Mouse (Mus musculus): ENCODE results near the gene Nckipsd. TPM values are rescaled to one million over a fixed set of nuclear protein-coding genes. Genes with fewer than 3 reads are reported as not detected.

The Nckipsd gene
- polyA plus RNA-seq, 1 experiment, result 1.4 TPM

DNA sequence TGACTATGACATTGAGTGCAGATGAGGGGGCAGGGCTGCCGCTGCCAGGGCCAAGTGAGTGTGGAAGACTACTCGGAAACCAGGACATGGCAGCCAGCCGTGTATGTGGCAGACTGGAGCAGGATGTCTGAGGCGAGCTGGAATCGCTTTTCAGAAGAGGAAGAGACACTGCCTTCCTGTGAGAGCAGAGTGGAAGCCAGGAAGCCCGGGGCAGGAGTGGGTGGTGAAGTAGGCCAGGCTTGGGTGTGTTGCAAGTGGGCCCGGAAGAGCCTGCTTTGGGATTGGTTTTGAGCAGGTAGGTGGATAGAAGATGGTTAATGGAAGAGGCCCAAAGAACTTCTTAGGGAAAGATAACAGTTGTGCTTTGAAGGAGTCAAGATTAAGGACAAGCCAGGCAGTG lies 7.4 kb downstream of the Nckipsd start:
- TF ChIP-seq FLI1 (IDR thresholded peaks at IDR 0.05; ENCODE audit: low read length), result no peak
- TF ChIP-seq GATA1 (IDR thresholded peaks at IDR 0.05; ENCODE audit: borderline replicate concordance, low read length), result no peak
- Histone ChIP-seq H3K27me3 (replicated peaks) (peaks cover 10% of the 10 kb centered on the region), H3K9me3 (no peaks in the 10 kb centered on the region), H3K4me3 (replicated peaks) (no peak overlapping the region), H3K36me3 (replicated peaks; ENCODE audit: low read length) (peaks cover 37% of the 10 kb centered on the region), H3K4me1 (peaks cover 12% of the 10 kb centered on the region; the same call in 1 of the 2 replicates)

DNA sequence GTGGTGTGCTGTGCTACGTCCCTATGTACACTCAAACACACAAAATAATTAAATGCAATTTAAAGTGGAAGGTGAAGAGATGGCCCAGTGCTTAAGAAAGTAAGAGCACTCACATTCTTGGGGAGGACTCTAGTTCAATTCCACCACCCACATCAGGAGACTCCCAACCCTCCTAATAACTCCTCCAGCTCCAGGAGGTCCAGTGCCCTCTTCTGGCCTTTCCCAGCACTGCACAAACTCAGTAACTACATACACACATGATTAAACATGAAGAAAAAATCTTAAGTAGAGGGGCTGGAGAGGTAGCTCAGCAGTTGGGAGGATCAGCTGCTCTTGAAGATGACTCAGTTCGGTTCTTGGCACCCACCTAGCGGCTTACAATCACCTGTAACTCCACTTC lies 11.3 kb downstream of the Nckipsd start:
- no peak for TF ChIP-seq GATA1 (IDR thresholded peaks at IDR 0.05; ENCODE audit: borderline replicate concordance, low read length)
- no peak for TF ChIP-seq FLI1 (IDR thresholded peaks at IDR 0.05; ENCODE audit: low read length)
- H3K9me3 ChIP-seq, result peaks cover 8% of the 10 kb centered on the region
- peaks cover 12% of the 10 kb centered on the region for H3K36me3 ChIP-seq (replicated peaks; ENCODE audit: low read length)
- H3K27me3 ChIP-seq (replicated peaks), result peaks cover 33% of the 10 kb centered on the region
- H3K4me3 ChIP-seq (replicated peaks), result no peak overlapping the region
- peaks cover 10% of the 10 kb centered on the region; the same call in 1 of the 2 replicates for H3K4me1 ChIP-seq

DNA sequence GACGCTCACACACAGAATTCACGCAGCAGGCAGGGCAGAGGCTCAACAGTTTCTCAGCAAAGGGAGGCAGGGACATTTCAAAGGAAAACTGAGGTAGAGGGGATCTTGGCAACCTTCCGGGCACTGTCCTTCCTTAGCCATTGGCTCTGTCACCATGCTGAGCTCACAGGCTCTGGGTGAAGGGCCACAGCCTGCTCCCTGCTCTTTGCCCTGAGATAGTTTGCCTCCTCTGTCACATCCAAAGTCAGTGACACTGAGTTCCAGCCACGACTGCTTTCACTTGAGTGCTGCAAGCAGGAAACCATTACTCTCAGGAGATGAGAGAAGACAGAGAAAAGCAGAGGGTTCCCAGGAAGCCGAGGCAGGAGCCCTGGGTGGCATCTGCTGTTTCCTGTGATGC lies 11.9 kb downstream of the Nckipsd start:
- H3K27me3 ChIP-seq (replicated peaks), result peaks cover 39% of the 10 kb centered on the region
- H3K4me1 ChIP-seq, result peaks cover 10% of the 10 kb centered on the region; the same call in 1 of the 2 replicates
- peaks cover 6% of the 10 kb centered on the region for H3K36me3 ChIP-seq (replicated peaks; ENCODE audit: low read length)
- H3K4me3 ChIP-seq (replicated peaks), result no peak overlapping the region
- TF ChIP-seq FLI1 (IDR thresholded peaks at IDR 0.05; ENCODE audit: low read length) (no peak), GATA1 (IDR thresholded peaks at IDR 0.05; ENCODE audit: borderline replicate concordance, low read length) (no peak)
- H3K9me3 ChIP-seq, result peaks cover 13% of the 10 kb centered on the region

DNA sequence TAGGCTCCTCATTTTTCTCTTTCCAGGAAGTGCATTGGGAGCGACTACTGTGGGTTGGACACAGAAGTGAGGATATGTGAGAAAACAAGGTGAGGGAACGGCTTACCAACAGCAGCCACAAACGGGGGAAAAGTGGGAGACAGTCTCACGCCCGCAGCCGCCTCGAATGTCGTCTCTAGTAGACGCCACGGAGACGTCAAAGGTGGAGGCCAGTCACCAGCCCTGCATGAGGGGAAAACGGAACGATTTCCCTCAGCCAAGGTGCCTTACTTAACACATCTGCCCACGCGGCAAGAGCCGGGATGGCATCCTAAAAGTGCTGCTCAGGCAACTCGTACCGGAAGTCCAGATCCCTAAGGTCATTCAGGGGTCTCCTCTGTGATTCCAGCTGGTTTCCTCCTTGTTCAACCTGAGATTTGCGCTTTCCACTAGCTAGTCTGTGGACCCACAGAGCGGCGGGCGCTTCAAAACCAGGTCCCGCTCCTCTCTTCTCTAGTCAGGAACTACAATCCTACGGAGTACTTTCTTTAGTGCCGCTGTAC lies 16.0 kb downstream of the Nckipsd start:
- peaks cover 32% of the 10 kb centered on the region for H3K4me1 ChIP-seq

DNA sequence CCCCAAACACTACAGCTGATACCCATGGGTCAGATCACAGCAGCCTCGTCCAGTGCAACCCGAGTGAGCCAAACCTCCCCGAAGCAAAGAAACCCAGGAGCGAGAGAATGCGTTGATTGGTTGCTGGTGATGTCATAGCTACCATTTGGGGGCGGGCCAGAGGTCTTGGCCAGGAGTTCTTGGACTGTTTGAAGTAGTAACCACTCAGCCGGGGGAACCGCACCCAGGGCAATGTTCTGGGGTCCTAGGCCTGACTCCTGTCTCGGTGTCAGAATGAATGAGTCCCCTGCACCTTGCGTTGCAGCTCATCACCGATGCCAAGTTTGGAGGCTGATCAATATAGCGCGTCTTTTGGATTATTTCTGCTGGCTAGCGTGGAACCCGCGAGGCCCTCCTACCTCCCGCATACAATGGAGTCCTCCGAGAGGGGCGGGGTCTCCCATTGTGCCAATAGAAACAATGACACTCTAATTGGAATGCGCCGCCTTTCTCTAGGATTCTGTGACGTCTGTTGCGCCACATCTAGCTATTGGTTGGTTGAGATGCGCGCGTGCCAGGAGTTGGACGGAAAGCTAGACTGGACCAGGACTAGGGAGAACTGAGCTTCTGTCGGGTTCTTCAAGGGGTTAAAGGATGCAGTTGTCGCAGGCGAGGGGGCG lies 16.7 kb downstream of the Nckipsd start:
- Histone ChIP-seq H3K36me3 (replicated peaks; ENCODE audit: low read length) (no peaks in the 10 kb centered on the region), H3K27me3 (replicated peaks) (peaks cover 87% of the 10 kb centered on the region), H3K4me1 (peaks cover 32% of the 10 kb centered on the region), H3K9me3 (peaks cover 28% of the 10 kb centered on the region), H3K4me3 (replicated peaks) (no peak overlapping the region)
- no peak for TF ChIP-seq FLI1 (IDR thresholded peaks at IDR 0.05; ENCODE audit: low read length)
- no peak for TF ChIP-seq GATA1 (IDR thresholded peaks at IDR 0.05; ENCODE audit: borderline replicate concordance, low read length)

More for the DNA sequence above, 16.0 kb downstream of the Nckipsd start:
- Histone ChIP-seq H3K36me3 (replicated peaks; ENCODE audit: low read length) (no peaks in the 10 kb centered on the region), H3K4me3 (replicated peaks) (no peak overlapping the region), H3K27me3 (replicated peaks) (peaks cover 80% of the 10 kb centered on the region), H3K9me3 (peaks cover 28% of the 10 kb centered on the region)
- TF ChIP-seq FLI1 (IDR thresholded peaks at IDR 0.05; ENCODE audit: low read length) (no peak), GATA1 (IDR thresholded peaks at IDR 0.05; ENCODE audit: borderline replicate concordance, low read length) (no peak)

DNA sequence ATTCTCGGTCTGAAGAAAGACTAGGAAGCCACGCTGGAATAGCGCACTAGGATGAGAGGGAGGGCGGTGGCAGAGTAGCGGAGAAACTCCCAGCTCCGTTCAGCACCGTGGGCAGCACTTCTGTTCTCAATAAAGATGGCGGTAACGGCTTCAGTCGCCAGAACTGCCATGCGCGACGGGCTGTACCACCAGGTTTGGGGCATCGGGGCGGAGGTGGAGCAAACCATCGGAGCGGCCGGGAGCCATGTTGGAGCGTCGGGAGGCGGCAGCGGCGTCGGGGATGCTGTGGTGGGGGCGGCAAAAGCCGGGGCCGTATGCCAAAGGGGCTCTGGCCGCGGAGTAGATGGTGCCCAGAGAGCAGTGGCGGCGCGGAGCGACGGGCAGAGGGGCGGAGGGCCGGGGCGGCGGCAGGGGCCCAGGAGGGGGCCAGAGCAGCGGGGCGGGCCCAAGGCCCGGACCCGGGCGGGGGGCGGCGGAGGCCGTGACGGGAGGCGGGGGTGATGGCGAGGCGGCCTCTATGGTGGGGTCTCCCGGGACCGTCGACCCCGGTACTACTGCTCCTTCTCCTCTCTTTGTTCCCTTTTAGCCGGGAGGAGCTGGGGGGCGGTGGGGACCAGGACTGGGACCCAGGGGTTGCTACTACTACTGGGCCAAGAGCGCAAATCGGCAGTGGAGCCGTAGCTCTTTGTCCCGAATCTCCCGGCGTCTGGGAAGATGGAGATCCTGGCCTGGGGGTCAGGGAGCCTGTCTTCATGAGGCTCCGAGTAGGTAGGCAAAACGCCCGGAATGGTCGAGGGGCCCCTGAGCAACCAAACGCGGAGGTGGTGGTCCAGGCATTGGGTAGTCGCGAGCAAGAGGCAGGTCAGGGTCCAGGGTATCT lies 17.9 kb downstream of the Nckipsd start, which contains the start of gene Celsr3:
Celsr3 (plus strand) TSS at position 501 of the 880 bp plus-strand sequence.
- TF ChIP-seq FLI1 (IDR thresholded peaks at IDR 0.05; ENCODE audit: low read length) (no peak), GATA1 (IDR thresholded peaks at IDR 0.05; ENCODE audit: borderline replicate concordance, low read length) (no peak)
- Histone ChIP-seq H3K4me1 (peaks cover 28% of the 10 kb centered on the region), H3K4me3 (replicated peaks) (peak within 1 kb of the TSS; percentile 90), H3K27me3 (replicated peaks) (peaks cover 90% of the 10 kb centered on the region), H3K9me3 (peaks cover 28% of the 10 kb centered on the region), H3K36me3 (replicated peaks; ENCODE audit: low read length) (no peaks in the 10 kb centered on the region)

DNA sequence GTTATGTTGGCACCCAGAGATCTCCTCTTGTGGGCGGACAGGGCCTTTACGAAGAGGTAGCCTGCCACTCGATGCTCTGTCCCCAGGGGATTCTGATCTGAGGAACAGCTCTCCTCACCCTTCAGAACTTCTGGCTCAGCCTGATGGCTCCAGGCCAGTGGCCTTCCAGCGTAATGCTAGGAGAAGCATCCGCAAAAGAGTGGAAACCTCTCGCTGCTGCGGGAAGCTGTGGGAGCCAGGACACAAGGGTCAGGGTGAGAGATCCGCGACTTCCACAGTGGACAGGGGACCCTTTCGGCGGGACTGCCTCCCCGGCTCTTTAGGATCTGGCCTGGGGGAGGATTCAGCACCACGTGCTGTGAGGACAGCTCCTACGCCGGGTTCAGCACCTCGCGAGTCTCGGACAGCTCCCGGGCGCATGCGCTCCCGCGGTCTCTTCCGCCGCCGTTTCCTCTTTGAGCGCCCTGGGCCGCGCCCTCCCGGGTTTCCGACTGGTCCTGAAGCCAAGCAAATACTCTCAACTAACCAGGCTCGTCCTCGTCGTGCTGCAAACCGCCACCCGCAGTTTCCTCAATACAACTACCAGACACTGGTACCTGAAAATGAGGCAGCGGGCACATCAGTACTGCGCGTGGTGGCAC lies 18.7 kb downstream of the Nckipsd start:
- no peak for TF ChIP-seq FLI1 (IDR thresholded peaks at IDR 0.05; ENCODE audit: low read length)
- TF ChIP-seq GATA1 (IDR thresholded peaks at IDR 0.05; ENCODE audit: borderline replicate concordance, low read length), result no peak
- H3K36me3 ChIP-seq (replicated peaks; ENCODE audit: low read length), result no peaks in the 10 kb centered on the region
- peak overlapping the region; percentile 90 for H3K4me3 ChIP-seq (replicated peaks)
- peaks cover 35% of the 10 kb centered on the region for H3K4me1 ChIP-seq
- peaks cover 95% of the 10 kb centered on the region for H3K27me3 ChIP-seq (replicated peaks)
- H3K9me3 ChIP-seq, result peaks cover 28% of the 10 kb centered on the region

DNA sequence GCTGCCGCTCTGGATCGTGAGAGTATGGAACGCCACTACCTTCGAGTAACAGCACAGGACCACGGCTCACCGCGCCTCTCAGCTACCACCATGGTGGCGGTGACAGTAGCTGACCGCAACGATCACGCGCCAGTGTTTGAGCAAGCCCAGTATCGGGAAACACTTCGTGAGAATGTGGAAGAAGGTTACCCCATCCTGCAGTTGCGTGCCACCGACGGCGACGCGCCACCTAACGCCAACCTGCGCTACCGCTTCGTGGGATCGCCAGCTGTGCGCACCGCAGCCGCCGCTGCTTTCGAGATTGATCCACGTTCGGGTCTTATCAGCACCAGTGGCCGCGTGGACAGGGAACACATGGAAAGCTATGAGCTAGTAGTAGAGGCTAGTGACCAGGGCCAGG lies 19.3 kb downstream of the Nckipsd start:
- Histone ChIP-seq H3K9me3 (peaks cover 28% of the 10 kb centered on the region), H3K4me3 (replicated peaks) (peak overlapping the region; percentile 90), H3K27me3 (replicated peaks) (peaks cover 98% of the 10 kb centered on the region), H3K4me1 (peaks cover 41% of the 10 kb centered on the region), H3K36me3 (replicated peaks; ENCODE audit: low read length) (no peaks in the 10 kb centered on the region)
- TF ChIP-seq FLI1 (IDR thresholded peaks at IDR 0.05; ENCODE audit: low read length), result no peak
- no peak for TF ChIP-seq GATA1 (IDR thresholded peaks at IDR 0.05; ENCODE audit: borderline replicate concordance, low read length)

DNA sequence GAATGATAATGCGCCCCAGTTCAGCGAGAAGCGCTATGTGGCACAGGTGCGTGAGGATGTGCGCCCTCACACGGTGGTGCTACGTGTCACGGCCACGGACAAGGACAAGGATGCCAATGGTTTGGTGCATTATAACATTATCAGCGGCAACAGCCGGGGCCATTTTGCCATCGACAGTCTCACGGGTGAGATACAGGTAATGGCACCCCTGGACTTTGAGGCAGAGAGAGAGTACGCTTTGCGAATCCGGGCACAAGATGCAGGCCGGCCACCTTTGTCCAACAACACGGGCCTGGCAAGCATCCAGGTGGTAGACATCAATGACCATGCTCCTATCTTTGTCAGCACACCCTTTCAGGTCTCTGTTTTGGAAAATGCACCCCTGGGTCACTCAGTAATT lies 19.7 kb downstream of the Nckipsd start:
- Histone ChIP-seq H3K4me3 (replicated peaks) (peak overlapping the region; percentile 90), H3K4me1 (peaks cover 46% of the 10 kb centered on the region), H3K27me3 (replicated peaks) (peaks cover 100% of the 10 kb centered on the region), H3K36me3 (replicated peaks; ENCODE audit: low read length) (no peaks in the 10 kb centered on the region), H3K9me3 (peaks cover 28% of the 10 kb centered on the region)
- TF ChIP-seq FLI1 (IDR thresholded peaks at IDR 0.05; ENCODE audit: low read length) (no peak), GATA1 (IDR thresholded peaks at IDR 0.05; ENCODE audit: borderline replicate concordance, low read length) (no peak)

Measured in megakaryocyte, embryonic 14.5 days (primary cell).